Mouse (Mus musculus) MEL (cell line): Measurements from ENCODE around the gene Rilpl1.

Experiments
- CHD1 ChIP-seq: IDR thresholded peaks from 2 replicates; pipeline ENCODE4 v1.6.1; 2012; ENCODE audit warnings: low read depth, mild to moderate bottlenecking, inconsistent platforms, low read length, improper control_type of control experiment
- CHD2 ChIP-seq: IDR thresholded peaks from 2 replicates; pipeline ENCODE4 v1.6.1; 2011; ENCODE audit warnings: low read length, improper control_type of control experiment
- CTCF ChIP-seq, 3 experiments: IDR thresholded peaks in 2 of 3; conservative IDR thresholded peaks in 1 of 3; 2 replicates each; pipeline ENCODE4 v1.5.1; 2011 to 2012; ENCODE audit warnings: low read length in 3 of 3, low read depth in 2 of 3, mild to moderate bottlenecking in 2 of 3, improper control_type of control experiment in 1 of 3, inconsistent platforms in 1 of 3, mixed read lengths in 1 of 3, moderate library complexity in 1 of 3; ENCODE audit not compliant: control insufficient read depth in 1 of 3, insufficient read depth in 1 of 3, poor library complexity in 1 of 3, severe bottlenecking in 1 of 3
- ELF1 ChIP-seq: IDR thresholded peaks from 2 replicates; pipeline ENCODE4 v1.6.1; 2014; ENCODE audit warnings: low read depth, mild to moderate bottlenecking, inconsistent platforms, low read length, improper control_type of control experiment, moderate library complexity
- EP300 ChIP-seq, 2 experiments: IDR thresholded peaks; 2 replicates each; pipeline ENCODE4 v1.6.1; 2011; ENCODE audit warnings: improper control_type of control experiment in 2 of 2, low read length in 2 of 2, low read depth in 1 of 2, mild to moderate bottlenecking in 1 of 2
- GABPA ChIP-seq: IDR thresholded peaks from 2 replicates; pipeline ENCODE4 v1.6.1; 2012; ENCODE audit warnings: low read depth, mild to moderate bottlenecking, inconsistent platforms, low read length, improper control_type of control experiment, moderate library complexity
- MYC ChIP-seq: IDR thresholded peaks from 2 replicates; pipeline ENCODE4 v1.6.1; 2011; ENCODE audit warnings: low read depth, mild to moderate bottlenecking, low read length, improper control_type of control experiment, moderate library complexity
- NRF1 ChIP-seq: IDR thresholded peaks from 2 replicates; pipeline ENCODE4 v1.6.1; 2014; ENCODE audit warnings: low read depth, mild to moderate bottlenecking, inconsistent platforms, low read length, improper control_type of control experiment, moderate library complexity; ENCODE audit not compliant: poor library complexity, insufficient read depth, severe bottlenecking
- POLR2A ChIP-seq, 2 experiments: IDR thresholded peaks; 2 replicates each; pipeline ENCODE4 v1.6.1; 2011 to 2012; ENCODE audit warnings: low read length in 2 of 2, mild to moderate bottlenecking in 2 of 2, control low read depth in 1 of 2, improper control_type of control experiment in 1 of 2, low read depth in 1 of 2, moderate library complexity in 1 of 2; ENCODE audit not compliant: control insufficient read depth in 1 of 2, insufficient read depth in 1 of 2, poor library complexity in 1 of 2
- SMC3 ChIP-seq: IDR thresholded peaks from 2 replicates; pipeline ENCODE4 v1.6.1; 2011; ENCODE audit warnings: low read depth, low read length, improper control_type of control experiment
- TCF12 ChIP-seq: IDR thresholded peaks from 2 replicates; pipeline ENCODE4 v1.6.1; 2014; ENCODE audit warnings: low read depth, mild to moderate bottlenecking, inconsistent platforms, low read length, improper control_type of control experiment, moderate library complexity
- USF1 ChIP-seq: IDR thresholded peaks from 2 replicates; pipeline ENCODE4 v1.6.1; 2014; ENCODE audit warnings: low read depth, mild to moderate bottlenecking, inconsistent platforms, low read length, improper control_type of control experiment, moderate library complexity
- ZC3H11A ChIP-seq: IDR thresholded peaks from 2 replicates; pipeline ENCODE4 v1.6.1; 2012; ENCODE audit warnings: low read depth, mild to moderate bottlenecking, inconsistent platforms, low read length, improper control_type of control experiment

DNA sequence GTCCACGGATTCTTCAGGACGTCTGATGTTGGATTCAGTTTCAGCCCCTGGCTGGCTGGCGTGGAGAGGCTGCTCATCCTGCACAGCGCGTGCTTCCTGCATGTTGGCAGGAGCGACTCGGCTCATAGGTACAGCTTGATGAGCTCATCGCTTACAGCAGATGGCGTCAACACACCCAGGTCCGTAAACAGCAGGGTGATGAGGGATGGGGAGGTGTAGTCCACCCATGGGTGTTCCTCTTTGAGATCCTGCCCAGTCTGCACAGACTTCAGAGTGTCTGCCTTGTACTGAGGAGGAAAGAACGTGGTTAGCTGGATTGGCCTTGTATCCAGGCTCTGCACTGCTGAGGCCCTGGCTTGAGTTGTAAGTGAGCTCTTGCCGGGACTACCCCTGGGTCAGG, 39.9 kb upstream of the Rilpl1 start:
- no peak for TF ChIP-seq USF1
- TF ChIP-seq SMC3, result no peak
- no peak for TF ChIP-seq ZC3H11A
- TF ChIP-seq GABPA, result no peak
- no peak for TF ChIP-seq ELF1
- no peak for TF ChIP-seq POLR2A (IDR thresholded peaks at IDR 0.05; ENCODE audit: control insufficient read depth in 1 of 2, insufficient read depth in 1 of 2, low read depth in 1 of 2, low read length in 2 of 2, poor library complexity in 1 of 2)
- no peak for TF ChIP-seq CHD2
- TF ChIP-seq CHD1, result no peak
- no peak for TF ChIP-seq EP300 (IDR thresholded peaks at IDR 0.05; ENCODE audit: low read depth in 1 of 2, low read length in 2 of 2)
- TF ChIP-seq CTCF (IDR thresholded peaks at IDR 0.05 in 2 of 3, conservative IDR thresholded peaks at IDR 0.05 in 1 of 3; ENCODE audit: control insufficient read depth in 1 of 3, insufficient read depth in 1 of 3, low read depth in 2 of 3, low read length in 3 of 3, poor library complexity in 1 of 3, severe bottlenecking in 1 of 3), result no peak
- no peak for TF ChIP-seq TCF12
- no peak for TF ChIP-seq MYC
- no peak for TF ChIP-seq NRF1
